Mouse (Mus musculus): Measurements from ENCODE around the gene Tdrd7. TPM values are rescaled to one million over a fixed set of nuclear protein-coding genes. Genes with fewer than 3 reads are reported as not detected.

Gene Tdrd7
- total and polyA plus RNA-seq, 3 experiments: 5.4 to 30.1 (median 22.5) TPM

Other genes with a start within 250 kb of the Tdrd7 start
- gene Aldh1b1, start 166.3 kb upstream of the Tdrd7 start, total RNA-seq (2021): 10 to 100 TPM; 27.3 to 31.5 TPM
- gene Aldh1b1, start 166.3 kb upstream of the Tdrd7 start, polyA plus RNA-seq (2012; rRNA removed): 30.6 and 31.8 TPM in 2 replicates
- gene Igfbpl1, start 138.4 kb upstream of the Tdrd7 start, total RNA-seq (2021): not detected
- gene Igfbpl1, start 138.4 kb upstream of the Tdrd7 start, polyA plus RNA-seq (2012; rRNA removed): not detected in 2 replicates
- gene Stra6l, start 116.7 kb upstream of the Tdrd7 start, total RNA-seq (2021): 1 to 10 TPM in 1 of 2 experiments, not detected in 1; 1.0 TPM
- 0.17 and 0.66 TPM in 2 replicates for gene Stra6l, start 116.7 kb upstream of the Tdrd7 start, polyA plus RNA-seq (2012; rRNA removed)
- gene Ccdc180, start 75.0 kb upstream of the Tdrd7 start, total RNA-seq (2021): under 1 TPM in 1 of 2 experiments, not detected in 1; 0.28 TPM
- not detected in 2 replicates for gene Ccdc180, start 75.0 kb upstream of the Tdrd7 start, polyA plus RNA-seq (2012; rRNA removed)
- 1 to 10 TPM; 3.0 to 8.7 TPM for gene Tmod1, start 73.6 kb downstream of the Tdrd7 start, total RNA-seq (2021)
- gene Tmod1, start 73.6 kb downstream of the Tdrd7 start, polyA plus RNA-seq (2012; rRNA removed): 0.89 and 2.2 TPM in 2 replicates
- 10 to 100 TPM; 47.4 to 59.2 TPM for gene Ncbp1, start 173.3 kb downstream of the Tdrd7 start, total RNA-seq (2021)
- gene Ncbp1, start 173.3 kb downstream of the Tdrd7 start, polyA plus RNA-seq (2012; rRNA removed): 8.8 and 11.2 TPM in 2 replicates
- 10 to 100 TPM; 21.0 to 29.8 TPM for gene Tstd2, start 173.4 kb downstream of the Tdrd7 start, total RNA-seq (2021)
- 10.7 and 13.4 TPM in 2 replicates for gene Tstd2, start 173.4 kb downstream of the Tdrd7 start, polyA plus RNA-seq (2012; rRNA removed)
- 10 to 100 TPM; 17.2 to 20.3 TPM for gene Xpa, start 231.0 kb downstream of the Tdrd7 start, total RNA-seq (2021)
- gene Xpa, start 231.0 kb downstream of the Tdrd7 start, polyA plus RNA-seq (2012; rRNA removed): 19.9 and 24.0 TPM in 2 replicates